Mouse (Mus musculus) erythroblast, embryonic 14.5 days (primary cell): ENCODE results near the gene Pde7b. TPM values are rescaled to one million over a fixed set of nuclear protein-coding genes. Genes with fewer than 3 reads are reported as not detected.

Experiments
- H3K27me3 ChIP-seq: 2 replicates; pipeline ENCODE4 v1.6.1; 2012; ENCODE audit warnings: inconsistent platforms; ENCODE audit not compliant: control insufficient read depth
- H3K36me3 ChIP-seq: 2 replicates; pipeline ENCODE4 v1.6.1; 2012; ENCODE audit warnings: mild to moderate bottlenecking, inconsistent platforms; ENCODE audit not compliant: control insufficient read depth
- H3K4me1 ChIP-seq: 2 replicates; pipeline ENCODE4 v1.6.1; 2012; ENCODE audit warnings: inconsistent platforms; ENCODE audit not compliant: control insufficient read depth
- H3K4me3 ChIP-seq: replicated peaks from 2 replicates; pipeline ENCODE3; 2012; ENCODE audit warnings: moderate library complexity, mild to moderate bottlenecking, inconsistent platforms
- H3K9me3 ChIP-seq: 2 replicates; pipeline ENCODE4 v1.6.1; 2012; ENCODE audit warnings: low read length, inconsistent platforms, mixed read lengths; ENCODE audit not compliant: control insufficient read depth
- GATA1 ChIP-seq: IDR thresholded peaks from 2 replicates; pipeline ENCODE4 v1.6.1; 2012; ENCODE audit warnings: low read length, inconsistent platforms, mixed read lengths
- TAL1 ChIP-seq: IDR thresholded peaks from 3 replicates; pipeline ENCODE4 v1.6.1; 2012; ENCODE audit warnings: low read length, inconsistent platforms, mixed read lengths
- polyA plus RNA-seq: library from polyadenylated mRNA; stranded (reverse); fragments of >175 nt; gene quantifications from 2 replicates; pipeline ENCODE4 v1.2.3, GENCODE M21; 2012

The Pde7b gene
- polyA plus RNA-seq, 1 experiment: not detected

GRCm38 (mm10) chr10:20750642-20751251, 25.9 kb upstream of the Pde7b start:
- peaks cover 20% of the 10 kb centered on the region for H3K4me1 ChIP-seq
- no peaks in the 10 kb centered on the region for H3K36me3 ChIP-seq
- no peaks in the 10 kb centered on the region for H3K27me3 ChIP-seq
- TF ChIP-seq TAL1 (no peak), GATA1 (no peak)
- no peak overlapping the region for H3K4me3 ChIP-seq
- no peaks in the 10 kb centered on the region for H3K9me3 ChIP-seq

- Histone ChIP-seq H3K4me1 (peaks cover 20% of the 10 kb centered on the region), H3K4me3 (no peak overlapping the region), H3K27me3 (no peaks in the 10 kb centered on the region), H3K36me3 (no peaks in the 10 kb centered on the region), H3K9me3 (no peaks in the 10 kb centered on the region)
- TF ChIP-seq GATA1 (no peak), TAL1 (no peak)
Measured at GRCm38 (mm10) chr10:20748938-20749337, 24.1 kb upstream of the Pde7b start.

- Histone ChIP-seq H3K27me3 (no peaks in the 10 kb centered on the region), H3K9me3 (no peaks in the 10 kb centered on the region), H3K36me3 (no peaks in the 10 kb centered on the region), H3K4me1 (peaks cover 20% of the 10 kb centered on the region), H3K4me3 (no peak overlapping the region)
- no peak for TF ChIP-seq TAL1
- TF ChIP-seq GATA1: no peak
Measured at GRCm38 (mm10) chr10:20747229-20747628, 22.4 kb upstream of the Pde7b start.

GRCm38 (mm10) chr10:20739801-20740200, 14.9 kb upstream of the Pde7b start:
- Histone ChIP-seq H3K36me3 (no peaks in the 10 kb centered on the region), H3K27me3 (no peaks in the 10 kb centered on the region), H3K4me1 (peaks cover 21% of the 10 kb centered on the region), H3K4me3 (no peak overlapping the region), H3K9me3 (no peaks in the 10 kb centered on the region)
- TF ChIP-seq TAL1 (no peak), GATA1 (no peak)

- H3K27me3 ChIP-seq: no peaks in the 10 kb centered on the region
- no peaks in the 10 kb centered on the region for H3K9me3 ChIP-seq
- H3K4me3 ChIP-seq: no peak overlapping the region
- no peaks in the 10 kb centered on the region for H3K36me3 ChIP-seq
- peaks cover 21% of the 10 kb centered on the region for H3K4me1 ChIP-seq
- TF ChIP-seq TAL1 (no peak), GATA1 (no peak)
Measured at GRCm38 (mm10) chr10:20737146-20737545, 12.3 kb upstream of the Pde7b start.

- no peak for TF ChIP-seq GATA1
- TF ChIP-seq TAL1: no peak
- Histone ChIP-seq H3K36me3 (no peaks in the 10 kb centered on the region), H3K9me3 (no peaks in the 10 kb centered on the region), H3K27me3 (no peaks in the 10 kb centered on the region), H3K4me3 (no peak overlapping the region), H3K4me1 (peaks cover 21% of the 10 kb centered on the region)
Measured at GRCm38 (mm10) chr10:20735775-20736449, 11.0 kb upstream of the Pde7b start.

GRCm38 (mm10) chr10:20733576-20733975, 8.7 kb upstream of the Pde7b start:
- H3K9me3 ChIP-seq: no peaks in the 10 kb centered on the region
- peaks cover 22% of the 10 kb centered on the region for H3K4me1 ChIP-seq
- no peak overlapping the region for H3K4me3 ChIP-seq
- TF ChIP-seq GATA1: no peak
- TF ChIP-seq TAL1: no peak
- no peaks in the 10 kb centered on the region for H3K36me3 ChIP-seq
- no peaks in the 10 kb centered on the region for H3K27me3 ChIP-seq

GRCm38 (mm10) chr10:20732180-20732579, 7.3 kb upstream of the Pde7b start:
- Histone ChIP-seq H3K4me1 (peaks cover 16% of the 10 kb centered on the region), H3K4me3 (no peak overlapping the region), H3K9me3 (no peaks in the 10 kb centered on the region), H3K27me3 (no peaks in the 10 kb centered on the region), H3K36me3 (no peaks in the 10 kb centered on the region)
- TF ChIP-seq GATA1: no peak
- TF ChIP-seq TAL1: no peak

- peaks cover 1% of the 10 kb centered on the region; the same call in 1 of the 2 replicates for H3K4me1 ChIP-seq
- no peaks in the 10 kb centered on the region for H3K36me3 ChIP-seq
- no peak for TF ChIP-seq TAL1
- TF ChIP-seq GATA1: no peak
- peaks cover under 1% of the 10 kb centered on the region; the same call in 1 of the 2 replicates for H3K27me3 ChIP-seq
- H3K9me3 ChIP-seq: no peaks in the 10 kb centered on the region
- H3K4me3 ChIP-seq: no peak overlapping the region
Measured at GRCm38 (mm10) chr10:20730034-20730433, 5.2 kb upstream of the Pde7b start.
